Mouse (Mus musculus) heart, postnatal 0 days (tissue): ENCODE data around the gene Pllp.

Experiments used
- CTCF ChIP-seq: IDR thresholded peaks from 2 replicates; pipeline ENCODE4 v1.5.1; 2016; ENCODE audit warnings: antibody characterized with exemption, control low read depth, low read depth
- EP300 ChIP-seq: IDR thresholded peaks from 2 replicates; pipeline ENCODE4 v1.6.1; 2016; ENCODE audit warnings: antibody characterized with exemption, low read depth

DNA sequence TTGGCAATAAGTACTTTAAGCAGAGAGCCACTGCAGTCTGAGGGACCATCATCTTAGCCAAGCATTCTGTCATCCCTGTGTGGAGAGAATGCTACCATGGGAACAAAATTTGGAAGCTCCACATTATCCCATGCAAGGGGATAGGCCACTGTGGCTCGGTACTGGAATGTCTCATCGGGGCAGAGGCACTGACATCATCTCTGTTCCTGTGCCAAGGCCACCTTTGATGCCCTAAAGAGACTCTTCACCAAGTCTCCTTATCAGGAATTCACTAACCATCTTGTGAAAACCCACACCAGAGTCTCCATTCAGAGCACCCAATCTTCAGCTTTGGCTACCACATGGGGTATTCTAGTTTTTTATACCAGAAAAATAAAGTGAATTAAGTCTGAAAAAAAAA lies 54.9 kb downstream of the Pllp start:
- no peak for TF ChIP-seq CTCF
- TF ChIP-seq EP300: no peak
